15 mouse cellular contexts compared by ENCODE assay signal in the genomic region with DNA sequence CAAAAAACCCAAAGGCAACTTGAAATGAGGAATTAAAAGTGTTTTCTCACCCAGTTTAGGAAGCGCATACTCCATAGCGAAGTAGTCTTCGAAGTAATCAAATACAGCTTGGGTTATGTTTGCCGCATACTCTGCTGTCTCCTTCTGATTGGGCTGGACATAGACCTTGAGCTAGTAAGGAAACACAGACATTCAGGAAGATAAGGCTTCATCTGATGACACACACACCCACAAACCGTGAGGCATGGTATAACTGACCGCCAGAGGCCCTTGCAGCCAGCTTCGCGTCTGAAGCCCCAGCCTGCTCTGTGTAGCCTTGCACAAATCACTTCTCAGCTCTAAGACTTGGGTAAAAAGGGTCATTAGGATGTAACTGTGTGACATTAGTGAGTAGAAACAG. TPM values are rescaled to one million over a fixed set of nuclear protein-coding genes. Genes with fewer than 3 reads are reported as not detected.
"Had no signal": no experiment of that assay in that cellular context is flagged by ENCODE, and none has a peak within 500 bp of the region (broad histone marks: within the 10 kb centered on the region; RNA-seq: fewer than 3 reads in every experiment).

No protein-coding gene starts in this region.

- H3K4me3 ChIP-seq: lung, embryonic 15.5 days; megakaryocyte, embryonic 14.5 days; midbrain, embryonic 13.5 days; midbrain, embryonic 15.5 days; neural tube, embryonic 12.5 days had no signal

- ATAC-seq: midbrain, embryonic 13.5 days; midbrain, embryonic 15.5 days had no signal

- H3K4me1 ChIP-seq: lung, embryonic 15.5 days; megakaryocyte, embryonic 14.5 days; midbrain, embryonic 13.5 days; midbrain, embryonic 15.5 days; neural tube, embryonic 12.5 days had no signal

- DNase-seq: lung, adult 2 months; right cerebral cortex, postnatal 14 days; thymus, adult 18-20 months; thymus, postnatal 14 days; thymus, postnatal 36 days had no signal

- H3K27ac ChIP-seq: lung, embryonic 15.5 days; macrophage; midbrain, embryonic 13.5 days; midbrain, embryonic 15.5 days; neural tube, embryonic 12.5 days had no signal

- H3K27me3 ChIP-seq: lung, embryonic 15.5 days; megakaryocyte, embryonic 14.5 days; midbrain, embryonic 13.5 days; midbrain, embryonic 15.5 days; neural tube, embryonic 12.5 days had no signal

- H3K4me2 ChIP-seq: lung, embryonic 15.5 days; midbrain, embryonic 11.5 days; midbrain, embryonic 13.5 days; midbrain, embryonic 15.5 days; neural tube, embryonic 12.5 days had no signal

- H3K9ac ChIP-seq: lung, embryonic 15.5 days; midbrain, embryonic 13.5 days; midbrain, embryonic 15.5 days; neural tube, embryonic 12.5 days had no signal

- H3K36me3 ChIP-seq: midbrain, embryonic 13.5 days; midbrain, embryonic 15.5 days; neural tube, embryonic 12.5 days had no signal

- H3K9me3 ChIP-seq: lung, embryonic 15.5 days; midbrain, embryonic 13.5 days; midbrain, embryonic 15.5 days; neural tube, embryonic 12.5 days had no signal

RNA-seq across cellular contexts. Expression of gene Enpep, which starts 20.0 kb away (rescaled TPM):
- total RNA-seq: megakaryocyte progenitor cell, adult 5-6 weeks; monocyte, adult 5-6 weeks; neutrophil, adult 5-6 weeks had no signal
- polyA plus RNA-seq: macrophage had no signal
